Mouse (Mus musculus) heart, adult 2 months (tissue): ENCODE results near the gene Metap1d. TPM values are rescaled to one million over a fixed set of nuclear protein-coding genes. Genes with fewer than 3 reads are reported as not detected.
A peak's percentile ranks its signal among the peaks of the same experiment; 100 is the strongest.

ENCODE experiments used
- DNase-seq, 2 experiments: peaks; one replicate each; pipeline ENCODE4 v3.0.0; 2021
- H3K27ac ChIP-seq: fragments of 200-600 bp; 2 replicates; pipeline ENCODE4 v1.8.1; 2022
- H3K27me3 ChIP-seq: fragments of 200-500 bp; 2 replicates; pipeline ENCODE4 v1.6.1; 2012; ENCODE audit warnings: mild to moderate bottlenecking, low read length, inconsistent platforms, mixed read lengths; ENCODE audit not compliant: control insufficient read depth, insufficient read depth
- H3K36me3 ChIP-seq: fragments of 200-500 bp; 2 replicates; pipeline ENCODE4 v1.6.1; 2012; ENCODE audit warnings: low read length, inconsistent platforms; ENCODE audit not compliant: control insufficient read depth, insufficient read depth
- H3K4me1 ChIP-seq: fragments of 200-500 bp; 2 replicates; pipeline ENCODE4 v1.6.1; 2011; ENCODE audit warnings: low read length; ENCODE audit not compliant: control insufficient read depth, insufficient read depth
- H3K4me3 ChIP-seq: fragments of 200-600 bp; 2 replicates; pipeline ENCODE4 v1.8.1; 2022
- H3K79me2 ChIP-seq: fragments of 200-500 bp; replicated peaks from 2 replicates; pipeline ENCODE4 v1.6.1; 2012; ENCODE audit warnings: mild to moderate bottlenecking, inconsistent platforms, low read length, moderate library complexity, mixed read lengths; ENCODE audit not compliant: control insufficient read depth, insufficient read depth
- H3K9ac ChIP-seq: fragments of 200-500 bp; 2 replicates; pipeline ENCODE4 v1.6.1; 2012; ENCODE audit warnings: low read depth, mild to moderate bottlenecking, control low read depth, inconsistent platforms, low read length, mixed read lengths
- CTCF ChIP-seq: fragments of 200-600 bp; IDR thresholded peaks from 2 replicates; pipeline ENCODE4 v1.8.1; 2022; ENCODE audit warnings: antibody characterized with exemption, mild to moderate bottlenecking, moderate library complexity
- EP300 ChIP-seq: fragments of 200-500 bp; IDR thresholded peaks from 2 replicates; pipeline ENCODE4 v1.6.1; 2011; ENCODE audit warnings: low read depth, low read length, control low read depth; ENCODE audit not compliant: insufficient read depth
- POLR2A ChIP-seq: fragments of 200-500 bp; IDR thresholded peaks from 2 replicates; pipeline ENCODE4 v1.6.1; 2011; ENCODE audit warnings: mild to moderate bottlenecking, low read depth, low read length, control low read depth; ENCODE audit not compliant: insufficient read depth
- WGBS: fragments of 180-500 bp; shearing (Covaris S2); methylation state at CpG from one replicate; pipeline ENCODE4 v1.1.7; 2018; 5-methylcytosine and 5-hydroxymethylcytosine counted together
- intact Hi-C: fragments of 180-260 bp; cut with DNase I; formaldehyde crosslinking; loops from one replicate; pipeline ENCODE4 v1.15.1; 2025
- long read RNA-seq: library from polyadenylated mRNA; stranded (forward); transcript quantifications from one replicate; pipeline ENCODE4 v2.0.0, GENCODE M21; 2021
- polyA plus RNA-seq: library from polyadenylated mRNA; depleted of rRNA; stranded (reverse); fragments of >200 nt; gene quantifications from 2 replicates; pipeline ENCODE4 v1.2.3, GENCODE M21; 2012; rRNA removed
- total RNA-seq, 2 experiments: library from RNA; stranded (reverse); gene quantifications; 2 replicates each; pipeline ENCODE4 v1.2.3; 2021

The Metap1d gene
- total RNA-seq (10 to 100 TPM; 35.2 to 38.0 TPM), polyA plus RNA-seq (34.8 and 60.9 TPM in 2 replicates)
- long read RNA-seq, transcript Metap1d-201 (10 exons, 1,321 nt): major isoform, 27 of 49 reads
- long read RNA-seq, partial matches to known transcripts: 6 of 49 reads
- long read RNA-seq, other reads (novel, unspliced or antisense): 12 of 49 reads

GRCm38 (mm10) chr2:71453161-71453916 lies at the start of gene Metap1d:
Metap1d (plus strand) TSS chr2:71453276.
- peak; percentile 36 for TF ChIP-seq CTCF
- peak; percentile 74 for TF ChIP-seq POLR2A
- no peak for TF ChIP-seq EP300
- no peaks in the 10 kb centered on the region; the same call in 1 of the 2 replicates for H3K4me1 ChIP-seq
- H3K4me3 ChIP-seq: peak within 1 kb of the TSS; percentile 84
- H3K79me2 ChIP-seq: no peaks in the 10 kb centered on the region
- H3K27ac ChIP-seq: peak within 1 kb of the TSS; percentile 70
- peak; percentile 93 to 95 for DNase-seq
- no peaks in the 10 kb centered on the region for H3K36me3 ChIP-seq
- peak within 1 kb of the TSS; percentile 71 for H3K9ac ChIP-seq
- intact Hi-C loops: loop anchor here (1.0 to 5.0 kb wide), 2 partner anchors 79 to 86 kb away; partner anchors contain the start of gene Slc25a12
- under 1% methylated on average over 61 of the region's 61 CpGs for WGBS
- no peaks in the 10 kb centered on the region for H3K27me3 ChIP-seq

DNA sequence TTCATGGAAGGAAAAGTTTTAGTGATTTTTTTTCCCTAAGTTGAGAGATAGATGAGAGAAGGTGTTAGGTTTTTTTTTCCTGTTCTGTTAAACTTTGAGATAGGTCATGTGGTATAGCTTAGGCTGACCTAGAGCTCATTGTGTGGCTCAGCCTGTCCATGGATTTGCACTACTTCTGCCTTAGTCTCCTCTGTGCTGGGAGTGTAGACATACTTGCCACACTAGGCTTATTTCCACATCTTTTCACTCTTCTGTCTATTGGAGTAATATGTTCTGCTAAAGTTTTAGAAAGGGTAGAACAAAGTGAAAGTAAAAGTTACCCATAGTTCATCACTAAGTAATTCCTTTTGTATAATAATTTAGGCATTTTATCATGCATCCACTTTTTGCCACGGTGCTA lies 47.5 kb upstream of the Metap1d start:
- no peaks in the 10 kb centered on the region for H3K36me3 ChIP-seq
- H3K4me1 ChIP-seq: no peaks in the 10 kb centered on the region
- TF ChIP-seq EP300 (no peak), POLR2A (no peak), CTCF (no peak)
- intact Hi-C loops: no loop called here
- no peaks in the 10 kb centered on the region for H3K27me3 ChIP-seq
- H3K4me3 ChIP-seq: no peak overlapping the region
- no peak overlapping the region for H3K9ac ChIP-seq
- H3K79me2 ChIP-seq: no peaks in the 10 kb centered on the region
- DNase-seq: no peak
- 88% methylated on average over 1 of the region's 1 CpGs for WGBS
- no peak overlapping the region for H3K27ac ChIP-seq

DNA sequence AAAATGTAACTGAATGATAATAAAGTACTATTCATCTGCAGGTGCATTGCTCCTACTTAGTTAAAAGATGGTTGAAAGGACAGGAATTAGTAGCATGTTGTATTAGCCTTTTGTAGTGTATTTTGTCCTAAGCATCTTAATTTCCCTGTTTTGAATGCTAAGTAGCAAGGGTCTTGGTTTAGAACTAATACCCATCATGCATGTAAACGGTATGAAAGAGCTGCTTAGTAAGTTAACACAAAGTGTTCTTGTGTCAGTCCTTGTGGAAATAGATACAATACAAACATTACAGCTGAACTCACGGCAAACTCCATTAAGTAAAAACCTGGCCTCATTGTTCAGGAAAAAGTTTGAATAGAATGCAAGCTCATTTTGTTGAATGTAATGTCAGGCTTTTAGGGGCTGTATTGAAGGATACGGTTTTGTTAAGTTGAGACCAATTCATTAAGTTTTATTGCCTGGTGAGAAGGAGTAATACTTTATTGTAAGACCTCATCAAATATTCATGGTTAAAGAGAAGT lies 34.3 kb upstream of the Metap1d start:
- H3K79me2 ChIP-seq: no peaks in the 10 kb centered on the region
- H3K4me1 ChIP-seq: no peaks in the 10 kb centered on the region
- no peaks in the 10 kb centered on the region for H3K36me3 ChIP-seq
- H3K27ac ChIP-seq: no peak overlapping the region
- H3K9ac ChIP-seq: no peak overlapping the region
- H3K27me3 ChIP-seq: no peaks in the 10 kb centered on the region
- no peak overlapping the region for H3K4me3 ChIP-seq
- 90% methylated on average over 3 of the region's 3 CpGs for WGBS
- DNase-seq: no peak
- intact Hi-C loops: no loop called here
- no peak for TF ChIP-seq EP300
- TF ChIP-seq POLR2A: no peak
- no peak for TF ChIP-seq CTCF

DNA sequence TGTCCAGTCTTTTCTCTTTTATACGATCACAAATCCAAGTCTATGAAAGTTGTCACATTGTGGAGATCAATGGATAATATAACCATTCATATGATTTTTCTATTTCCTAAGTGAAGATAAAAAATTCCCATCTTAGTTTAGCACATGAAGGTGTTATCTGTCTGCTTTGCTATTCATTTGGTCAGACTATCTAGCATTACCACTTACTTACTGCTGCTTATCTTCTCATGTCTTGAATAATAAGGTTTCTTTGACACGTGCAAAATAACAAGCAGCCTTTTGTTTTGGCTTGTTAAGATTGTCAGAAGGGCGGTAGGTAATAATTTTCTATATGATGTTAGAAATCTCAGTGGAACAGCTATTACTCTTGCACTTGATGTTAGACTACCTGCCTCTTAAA lies 33.7 kb upstream of the Metap1d start:
- H3K79me2 ChIP-seq: no peaks in the 10 kb centered on the region
- no peak overlapping the region for H3K9ac ChIP-seq
- WGBS: 84% methylated on average over 3 of the region's 3 CpGs
- no peaks in the 10 kb centered on the region for H3K27me3 ChIP-seq
- intact Hi-C loops: no loop called here
- H3K4me3 ChIP-seq: no peak overlapping the region
- H3K4me1 ChIP-seq: no peaks in the 10 kb centered on the region
- TF ChIP-seq CTCF: no peak
- TF ChIP-seq POLR2A: no peak
- no peak for TF ChIP-seq EP300
- no peaks in the 10 kb centered on the region for H3K36me3 ChIP-seq
- H3K27ac ChIP-seq: no peak overlapping the region
- DNase-seq: no peak

GRCm38 (mm10) chr2:71420895-71421425 lies 32.1 kb upstream of the Metap1d start:
- Histone ChIP-seq H3K27ac (no peak overlapping the region), H3K4me3 (no peak overlapping the region), H3K9ac (no peak overlapping the region), H3K79me2 (no peaks in the 10 kb centered on the region), H3K36me3 (peaks cover 3% of the 10 kb centered on the region; the same call in 1 of the 2 replicates), H3K27me3 (no peaks in the 10 kb centered on the region), H3K4me1 (no peaks in the 10 kb centered on the region)
- no peak for DNase-seq
- WGBS: 97% methylated on average over 9 of the region's 9 CpGs
- intact Hi-C loops: no loop called here
- TF ChIP-seq POLR2A: no peak
- TF ChIP-seq CTCF: no peak
- TF ChIP-seq EP300: no peak

DNA sequence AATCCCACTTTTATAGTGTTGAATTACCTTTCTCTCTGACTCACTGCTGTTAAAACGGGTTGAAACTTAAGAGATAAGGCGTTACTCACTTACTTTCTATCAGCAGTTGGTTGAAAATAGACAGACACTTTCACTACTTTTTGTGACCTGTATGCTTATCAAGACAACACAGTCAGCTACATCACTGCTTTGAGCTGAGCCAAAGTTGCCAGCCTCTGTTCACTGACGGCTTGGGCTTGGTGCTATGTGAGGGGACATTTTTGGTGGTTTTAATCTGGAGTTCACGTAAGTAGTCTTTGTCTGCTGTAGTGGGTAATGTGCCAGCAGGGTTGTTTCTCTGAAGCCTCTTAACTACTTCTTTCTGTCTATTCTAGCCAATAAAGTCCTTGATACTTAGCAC lies 28.5 kb upstream of the Metap1d start:
- H3K4me3 ChIP-seq: no peak overlapping the region
- no peaks in the 10 kb centered on the region for H3K27me3 ChIP-seq
- H3K4me1 ChIP-seq: no peaks in the 10 kb centered on the region
- H3K79me2 ChIP-seq: no peaks in the 10 kb centered on the region
- H3K36me3 ChIP-seq: peaks cover 3% of the 10 kb centered on the region; the same call in 1 of the 2 replicates
- TF ChIP-seq CTCF (no peak), EP300 (no peak), POLR2A (no peak)
- no peak overlapping the region for H3K27ac ChIP-seq
- intact Hi-C loops: no loop called here
- 45% methylated on average over 4 of the region's 4 CpGs for WGBS
- peak in 1 of 2 experiments; percentile 17 for DNase-seq
- H3K9ac ChIP-seq: no peak overlapping the region
